Mouse (Mus musculus) testis, adult 2 months (tissue): ENCODE measurements at regions not wholly inside any gene's neighbourhood (a gene's known extent, or its start where the extent isn't known, plus 50 kb on each side); places are given as distances from the start of the nearest gene placed in this dataset.

Source experiments
- H3K27ac ChIP-seq: fragments of 200-500 bp; 2 replicates; pipeline ENCODE4 v1.5.1; 2012; ENCODE audit warnings: low read depth, low read length; ENCODE audit not compliant: control insufficient read depth, insufficient read depth
- H3K27me3 ChIP-seq: fragments of 200-500 bp; 2 replicates; pipeline ENCODE4 v1.6.1; 2012; ENCODE audit warnings: mild to moderate bottlenecking, low read length, moderate library complexity; ENCODE audit not compliant: control insufficient read depth, insufficient read depth
- H3K36me3 ChIP-seq: fragments of 200-500 bp; 2 replicates; pipeline ENCODE4 v1.6.1; 2012; ENCODE audit warnings: mild to moderate bottlenecking, low read length; ENCODE audit not compliant: control insufficient read depth, insufficient read depth
- H3K4me1 ChIP-seq: fragments of 200-500 bp; 2 replicates; pipeline ENCODE4 v1.6.1; 2012; ENCODE audit warnings: low read length; ENCODE audit not compliant: control insufficient read depth, insufficient read depth
- H3K4me3 ChIP-seq: fragments of 200-500 bp; 2 replicates; pipeline ENCODE4 v1.5.1; 2012; ENCODE audit warnings: low read depth, mild to moderate bottlenecking, low read length, moderate library complexity, mixed read lengths; ENCODE audit not compliant: control insufficient read depth
- CTCF ChIP-seq: fragments of 200-500 bp; IDR thresholded peaks from 2 replicates; pipeline ENCODE4 v1.5.1; 2012; ENCODE audit warnings: low read depth, mild to moderate bottlenecking, inconsistent platforms, low read length, moderate library complexity; ENCODE audit not compliant: control insufficient read depth, insufficient read depth, insufficient replicate concordance
- POLR2A ChIP-seq: fragments of 200-500 bp; IDR thresholded peaks from 2 replicates; pipeline ENCODE4 v1.6.1; 2012; ENCODE audit warnings: low read depth, mild to moderate bottlenecking, inconsistent platforms, low read length, moderate library complexity; ENCODE audit not compliant: control insufficient read depth

GRCm38 (mm10) chr6:15501063-15501462, 219.4 kb upstream of the Mdfic start:
- TF ChIP-seq POLR2A, result no peak
- no peak for TF ChIP-seq CTCF
- no peak overlapping the region for H3K27ac ChIP-seq
- no peaks in the 10 kb centered on the region for H3K27me3 ChIP-seq
- H3K4me1 ChIP-seq, result no peaks in the 10 kb centered on the region
- no peaks in the 10 kb centered on the region for H3K36me3 ChIP-seq
- no peak overlapping the region for H3K4me3 ChIP-seq

DNA sequence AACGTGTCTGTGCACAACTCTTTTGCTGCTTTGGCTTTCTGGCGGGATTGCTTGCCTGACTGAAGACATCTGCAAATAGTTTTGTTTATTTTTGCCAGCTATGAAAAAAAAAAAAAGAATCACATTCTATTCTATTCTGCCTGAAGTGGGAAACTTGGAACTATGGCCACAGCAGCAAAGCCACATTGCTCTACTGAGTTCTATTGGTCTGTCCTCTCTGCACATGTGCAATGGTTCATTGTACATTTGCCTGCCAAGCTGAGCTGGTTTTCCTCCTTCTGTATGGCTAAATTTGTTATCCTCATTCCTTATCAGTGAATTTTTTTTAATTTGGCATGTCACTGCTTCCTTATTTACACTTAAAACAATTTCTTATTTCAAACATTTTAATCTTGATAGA, 211.1 kb upstream of the Mdfic start:
- Histone ChIP-seq H3K27ac (no peak overlapping the region), H3K4me3 (no peak overlapping the region), H3K36me3 (no peaks in the 10 kb centered on the region), H3K4me1 (no peaks in the 10 kb centered on the region), H3K27me3 (no peaks in the 10 kb centered on the region)
- no peak for TF ChIP-seq POLR2A
- no peak for TF ChIP-seq CTCF

DNA sequence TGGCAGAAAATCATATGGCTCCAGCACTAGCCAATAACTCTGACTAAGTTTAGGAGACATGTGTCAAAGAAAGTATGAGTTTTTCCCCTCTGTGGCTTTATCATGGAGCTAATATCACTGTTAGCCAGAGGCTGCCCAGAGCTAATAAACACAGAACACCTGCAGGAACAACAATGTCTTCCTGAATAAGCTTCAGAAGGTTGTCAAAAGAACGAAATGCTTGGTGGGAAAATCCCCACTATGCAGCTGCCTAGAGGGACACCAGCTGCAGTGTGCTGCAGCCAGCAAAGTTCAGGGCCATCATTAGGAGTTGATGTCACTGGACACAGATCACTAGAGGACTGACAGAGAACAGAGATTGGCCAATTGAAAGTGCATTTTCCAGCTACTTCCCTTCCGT, 183.2 kb upstream of the Mdfic start:
- Histone ChIP-seq H3K4me1 (no peaks in the 10 kb centered on the region), H3K36me3 (no peaks in the 10 kb centered on the region), H3K27ac (no peak overlapping the region), H3K4me3 (no peak overlapping the region), H3K27me3 (no peaks in the 10 kb centered on the region)
- TF ChIP-seq CTCF, result no peak
- TF ChIP-seq POLR2A, result no peak

- Histone ChIP-seq H3K27me3 (no peaks in the 10 kb centered on the region), H3K36me3 (no peaks in the 10 kb centered on the region), H3K4me3 (no peak overlapping the region), H3K27ac (no peak overlapping the region), H3K4me1 (no peaks in the 10 kb centered on the region)
- no peak for TF ChIP-seq CTCF
- no peak for TF ChIP-seq POLR2A
These were observed 178.5 kb upstream of the Mdfic start for GRCm38 (mm10) chr6:15541969-15542368.

- no peak overlapping the region for H3K27ac ChIP-seq
- TF ChIP-seq POLR2A, result no peak
- TF ChIP-seq CTCF, result no peak
- H3K4me3 ChIP-seq, result no peak overlapping the region
- H3K36me3 ChIP-seq, result no peaks in the 10 kb centered on the region
- H3K4me1 ChIP-seq, result no peaks in the 10 kb centered on the region
- no peaks in the 10 kb centered on the region for H3K27me3 ChIP-seq
These were observed 176.9 kb upstream of the Mdfic start for GRCm38 (mm10) chr6:15543516-15544080.

GRCm38 (mm10) chr6:15548833-15549232, 171.6 kb upstream of the Mdfic start:
- Histone ChIP-seq H3K27ac (no peak overlapping the region), H3K27me3 (no peaks in the 10 kb centered on the region), H3K4me1 (no peaks in the 10 kb centered on the region), H3K36me3 (no peaks in the 10 kb centered on the region), H3K4me3 (no peak overlapping the region)
- no peak for TF ChIP-seq POLR2A
- TF ChIP-seq CTCF, result no peak

DNA sequence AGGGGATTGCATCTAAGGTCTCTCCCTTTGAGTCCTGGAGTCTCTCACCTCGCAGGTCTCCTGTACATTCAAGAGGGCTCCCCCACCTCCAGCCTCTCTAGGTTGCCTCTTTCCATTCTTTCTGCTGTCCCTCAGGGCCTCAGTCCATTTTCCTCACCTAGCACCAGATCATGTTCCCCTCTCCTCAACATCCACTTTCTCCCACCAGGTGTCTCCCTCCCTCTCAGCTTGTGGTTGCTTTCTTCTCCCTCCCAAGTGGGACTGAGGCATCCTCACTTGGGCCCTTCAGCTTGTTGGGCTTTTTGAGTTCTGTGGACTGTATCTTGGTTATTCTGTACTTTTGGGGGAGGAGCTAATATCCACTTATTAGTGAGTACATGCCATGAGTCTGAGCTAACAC, 127.7 kb upstream of the Mdfic start:
- Histone ChIP-seq H3K4me1 (no peaks in the 10 kb centered on the region), H3K27ac (no peak overlapping the region), H3K27me3 (no peaks in the 10 kb centered on the region), H3K36me3 (no peaks in the 10 kb centered on the region), H3K4me3 (no peak overlapping the region)
- TF ChIP-seq CTCF (no peak), POLR2A (no peak)

- Histone ChIP-seq H3K27me3 (no peaks in the 10 kb centered on the region), H3K27ac (no peak overlapping the region), H3K4me1 (no peaks in the 10 kb centered on the region), H3K36me3 (no peaks in the 10 kb centered on the region), H3K4me3 (no peak overlapping the region)
- TF ChIP-seq CTCF, result no peak
- no peak for TF ChIP-seq POLR2A
These were observed 123.1 kb upstream of the Mdfic start for GRCm38 (mm10) chr6:15597226-15597983.
